Mouse (Mus musculus) heart, postnatal 4 days (tissue): ENCODE measurements around the gene Hbq1a. TPM values are rescaled to one million over a fixed set of nuclear protein-coding genes. Genes with fewer than 3 reads are reported as not detected.
"Not testable (repeated sequence)": the region's sequence is repeated elsewhere in the genome, so short reads cannot be mapped to it uniquely, and the experiment has no call there.

Experiments
- DNase-seq: peaks from one replicate; pipeline ENCODE4 v3.0.0; 2021
- total RNA-seq, 2 experiments: library from RNA; stranded (reverse); gene quantifications; 2 replicates each; pipeline ENCODE4 v1.2.3; 2021

Hbq1a gene
- total RNA-seq, 2 experiments from 2014 or later = 0.77 TPM; not detected in 1

GRCm38 (mm10) chr11:32285031-32285775, 14.7 kb upstream of the Hbq1a start:
- DNase-seq = no peak

GRCm38 (mm10) chr11:32285887-32286286, 14.0 kb upstream of the Hbq1a start:
- DNase-seq = not testable (repeated sequence)

- DNase-seq = peak; percentile 83
These were observed 13.0 kb upstream of the Hbq1a start, which contains the start of gene Hbq1b for GRCm38 (mm10) chr11:32286695-32287492. Gene Hbq1b, plus strand, starts transcription at chr11:32286965.

DNA sequence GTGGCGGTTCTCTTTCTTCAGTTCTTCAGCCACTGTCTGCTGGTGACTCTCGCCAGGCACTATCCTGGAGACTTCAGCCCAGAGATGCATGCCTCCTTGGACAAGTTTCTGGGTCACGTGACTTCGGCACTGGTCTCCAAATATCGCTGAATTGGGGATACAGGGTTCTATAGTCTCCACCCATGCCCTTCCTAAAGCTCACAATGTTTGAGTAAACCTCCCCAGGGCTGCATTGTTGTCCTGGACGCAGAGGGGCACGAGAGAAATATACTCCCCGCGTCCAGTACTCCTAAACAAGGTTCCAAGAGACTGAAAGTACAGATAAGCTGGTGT, 12.4 kb upstream of the Hbq1a start:
- no peak for DNase-seq

- not testable (repeated sequence) for DNase-seq
These were observed 7.0 kb upstream of the Hbq1a start for GRCm38 (mm10) chr11:32292819-32293218.

GRCm38 (mm10) chr11:32293479-32293878, 6.4 kb upstream of the Hbq1a start:
- not testable (repeated sequence) for DNase-seq

GRCm38 (mm10) chr11:32296203-32296602, 3.7 kb upstream of the Hbq1a start, which contains the start of gene Hba-a2:
Gene Hba-a2, plus strand, starts transcription at chr11:32296489.
- not testable (repeated sequence) for DNase-seq

- not testable (repeated sequence) for DNase-seq
These were observed 2.5 kb upstream of the Hbq1a start for GRCm38 (mm10) chr11:32297417-32297816.

GRCm38 (mm10) chr11:32297866-32298531, 1.9 kb upstream of the Hbq1a start:
- DNase-seq = no peak

DNA sequence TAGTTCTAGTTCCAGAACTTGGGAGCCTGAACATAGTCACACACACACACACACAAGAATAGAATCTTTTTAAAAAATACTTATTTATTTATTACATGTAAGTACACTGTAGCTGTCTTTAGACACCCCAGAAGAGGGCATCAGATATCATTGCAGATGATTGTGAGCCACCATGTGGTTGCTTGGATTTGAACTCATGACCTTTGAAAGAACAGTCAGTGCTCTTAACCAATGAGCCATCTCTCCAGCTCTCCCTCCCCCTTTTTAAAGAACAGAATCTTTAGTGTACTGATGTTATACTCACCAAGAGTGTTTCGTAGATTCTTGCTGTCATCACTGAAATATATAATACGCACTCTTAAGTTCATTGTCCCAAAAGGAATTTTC, 1.3 kb upstream of the Hbq1a start:
- no peak for DNase-seq

DNA sequence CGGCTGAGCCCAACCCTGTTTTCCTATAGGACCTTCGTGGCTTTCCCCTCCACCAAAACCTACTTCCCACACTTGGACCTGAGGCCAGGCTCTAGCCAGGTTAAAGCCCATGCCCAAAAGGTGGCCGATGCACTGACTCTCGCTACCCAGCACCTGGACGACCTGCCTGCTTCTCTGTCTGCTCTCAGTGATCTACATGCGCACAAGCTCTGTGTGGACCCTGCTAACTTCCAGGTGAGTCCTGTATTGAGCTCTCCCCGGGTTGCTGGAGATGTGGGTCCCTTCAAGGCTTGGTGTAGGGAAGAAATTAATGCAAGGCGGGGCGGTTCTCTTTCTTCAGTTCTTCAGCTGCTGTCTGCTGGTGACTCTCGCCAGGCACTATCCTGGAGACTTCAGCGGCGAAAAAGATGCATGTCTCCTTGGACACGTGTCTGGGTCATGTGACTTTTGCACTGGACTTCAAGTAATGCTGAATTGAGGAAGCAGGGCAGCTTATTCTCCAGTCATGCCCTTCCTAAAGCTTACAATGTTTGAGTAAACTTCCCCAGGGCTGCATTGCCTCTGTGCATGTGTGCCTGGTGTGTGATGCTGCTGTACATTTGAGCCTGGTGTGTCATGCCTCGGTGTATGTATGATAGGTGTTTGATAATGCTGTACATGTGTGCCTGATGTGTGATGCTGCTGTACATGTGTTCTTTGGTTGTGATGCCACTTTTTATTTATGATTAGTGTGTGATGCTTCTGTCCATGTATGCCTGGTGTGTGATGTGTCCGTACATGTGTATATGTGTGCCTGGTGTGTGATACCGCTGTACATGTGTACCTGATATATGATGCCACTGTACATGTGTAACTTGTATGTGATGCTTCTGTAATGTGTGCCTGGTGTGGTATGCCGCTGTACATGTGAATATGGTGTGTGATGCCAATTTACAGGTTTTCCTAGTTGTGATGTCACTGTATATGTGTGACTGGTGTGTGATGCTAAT, 704 bp downstream of the Hbq1a start:
- DNase-seq = no peak

DNA sequence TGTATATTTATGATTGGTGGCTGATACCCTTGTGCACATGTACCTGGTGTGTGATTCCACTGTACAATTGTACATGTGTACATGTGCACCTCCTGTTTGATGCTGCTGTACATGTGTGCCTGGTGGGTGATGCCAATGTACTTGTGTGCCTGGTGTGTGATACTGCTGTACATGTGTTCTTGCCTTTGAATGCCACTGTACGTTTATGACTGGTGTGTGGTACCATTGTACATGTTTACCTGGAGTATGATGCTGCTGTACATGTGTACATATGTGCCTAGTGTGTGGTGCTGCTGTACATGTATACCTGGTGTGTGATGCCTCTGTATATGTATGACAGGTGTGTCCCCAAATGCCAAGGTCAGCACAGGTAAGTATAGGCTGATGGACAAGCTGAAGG, 1.6 kb downstream of the Hbq1a start:
- no peak for DNase-seq

DNA sequence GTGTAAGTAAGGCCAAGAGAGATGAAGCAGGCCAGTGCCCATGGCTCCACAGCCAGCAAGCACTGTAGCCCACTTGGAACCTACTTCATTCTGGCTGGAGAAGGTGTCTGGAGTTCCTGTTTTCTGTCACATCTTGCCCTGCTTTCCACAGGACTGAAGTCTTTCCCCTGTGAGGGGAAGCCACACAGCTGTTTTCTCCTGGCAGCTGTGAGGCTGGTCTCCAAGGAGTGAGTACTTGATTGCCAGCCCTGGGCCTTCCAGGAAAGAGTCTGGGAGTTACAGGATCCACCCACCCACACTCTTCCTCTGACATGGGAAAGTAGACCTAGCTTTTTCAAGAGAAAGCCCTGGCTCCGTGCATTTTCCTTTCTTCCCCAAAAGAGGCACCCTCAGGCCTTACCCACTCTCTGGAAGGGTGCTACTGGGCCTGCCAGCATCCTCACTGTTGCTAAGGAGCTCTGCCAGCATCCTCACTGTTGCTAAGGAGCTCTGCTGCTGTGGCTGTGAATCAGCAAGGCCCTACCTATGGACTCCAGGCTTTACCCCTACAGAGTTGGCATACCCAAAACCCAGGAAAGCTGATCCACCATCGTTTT, 3.1 kb downstream of the Hbq1a start:
- DNase-seq = peak; percentile 43

DNA sequence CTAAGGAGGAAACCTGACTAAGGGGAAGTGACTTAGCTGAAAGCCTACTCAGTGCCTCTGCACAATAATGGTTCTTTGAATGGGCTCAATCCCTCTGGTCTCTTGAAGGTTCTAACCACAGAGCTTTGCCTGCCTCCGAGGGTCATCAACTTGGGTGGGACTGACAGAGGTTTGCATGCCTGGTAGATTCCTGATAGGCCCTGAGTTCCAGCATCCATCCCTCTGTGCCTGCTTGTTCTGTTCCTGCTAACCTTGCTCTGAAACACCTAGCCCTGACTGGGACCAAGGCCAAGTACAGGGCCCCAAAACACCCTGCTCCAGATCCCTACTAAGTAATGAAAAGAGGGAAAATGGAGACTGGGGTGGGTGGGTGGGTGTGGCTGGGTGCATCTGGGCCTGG, 3.6 kb downstream of the Hbq1a start:
- DNase-seq = no peak

DNA sequence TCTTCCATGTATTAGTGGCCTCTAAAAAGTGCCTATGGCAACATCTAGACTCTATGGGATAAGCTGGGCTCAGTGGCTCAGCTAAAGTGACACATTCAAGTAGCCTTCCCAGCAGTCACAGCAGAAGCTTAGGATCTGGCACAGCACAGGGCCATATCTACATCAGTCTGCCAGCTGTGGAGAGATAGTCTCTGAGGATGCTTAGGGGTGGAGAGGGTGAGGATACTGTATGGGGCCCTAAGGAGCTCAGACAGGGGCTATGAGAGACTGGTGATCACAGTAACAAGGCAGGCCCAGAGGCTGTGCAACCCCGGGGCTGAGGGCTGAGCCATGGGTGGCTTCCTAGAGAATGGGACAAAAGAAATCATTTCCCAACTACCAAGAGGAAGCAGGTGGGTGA, 7.1 kb downstream of the Hbq1a start:
- no peak for DNase-seq

- DNase-seq = no peak
These were observed 9.6 kb downstream of the Hbq1a start for GRCm38 (mm10) chr11:32309446-32309845.

GRCm38 (mm10) chr11:32309928-32310327, 10.1 kb downstream of the Hbq1a start:
- DNase-seq = no peak

DNA sequence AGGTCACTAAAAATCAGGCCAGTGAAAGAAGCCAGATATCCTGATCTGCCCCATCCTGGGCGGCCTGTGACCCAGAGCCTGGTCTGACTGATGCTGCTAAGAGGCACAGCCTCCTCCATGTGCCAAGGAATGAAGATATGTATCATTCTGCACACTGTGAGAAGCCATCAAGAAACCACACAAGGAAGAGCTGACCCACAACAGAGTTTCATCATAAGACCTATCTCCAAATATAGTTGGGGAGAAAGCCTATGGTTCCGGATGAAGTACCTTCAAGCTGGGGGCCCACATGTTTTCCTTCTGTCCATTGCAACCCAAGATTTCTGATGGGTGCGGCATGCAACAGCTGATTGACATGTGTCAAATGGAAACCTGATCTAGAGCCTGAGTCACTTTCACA, 16.1 kb downstream of the Hbq1a start:
- no peak for DNase-seq

DNA sequence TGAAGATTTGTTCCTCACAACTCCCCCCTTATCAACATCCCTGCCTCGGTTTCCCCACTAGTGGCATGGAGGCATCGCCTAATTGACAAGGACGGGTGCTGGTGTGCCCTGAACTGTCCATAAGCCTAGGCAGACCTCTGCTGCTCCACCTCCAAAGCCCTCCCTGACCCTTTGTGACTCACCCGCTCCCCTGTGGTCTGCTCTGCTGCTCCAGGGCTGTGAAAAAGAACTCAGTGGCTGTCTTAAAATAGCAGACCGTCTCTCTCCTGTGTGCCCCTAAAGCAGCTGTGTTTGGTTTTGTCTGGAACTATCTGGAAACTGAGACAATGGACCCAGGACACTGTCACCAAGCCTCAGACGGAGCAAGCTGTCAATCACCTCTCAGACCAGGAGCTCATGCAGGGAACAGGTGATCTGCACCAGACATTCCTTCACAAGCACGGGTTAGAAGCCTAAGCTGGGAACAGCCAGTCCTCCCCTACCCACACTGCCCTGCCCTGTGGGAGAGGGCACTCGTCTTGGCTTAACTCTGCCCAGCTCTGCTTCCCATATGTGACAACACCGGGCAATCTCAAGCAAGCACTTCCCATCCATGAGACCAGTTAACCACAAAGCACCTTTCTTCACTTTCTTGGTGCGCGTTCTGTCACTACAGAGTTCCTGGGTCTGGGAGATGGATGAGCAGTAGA, 20.8 kb downstream of the Hbq1a start:
- no peak for DNase-seq

DNA sequence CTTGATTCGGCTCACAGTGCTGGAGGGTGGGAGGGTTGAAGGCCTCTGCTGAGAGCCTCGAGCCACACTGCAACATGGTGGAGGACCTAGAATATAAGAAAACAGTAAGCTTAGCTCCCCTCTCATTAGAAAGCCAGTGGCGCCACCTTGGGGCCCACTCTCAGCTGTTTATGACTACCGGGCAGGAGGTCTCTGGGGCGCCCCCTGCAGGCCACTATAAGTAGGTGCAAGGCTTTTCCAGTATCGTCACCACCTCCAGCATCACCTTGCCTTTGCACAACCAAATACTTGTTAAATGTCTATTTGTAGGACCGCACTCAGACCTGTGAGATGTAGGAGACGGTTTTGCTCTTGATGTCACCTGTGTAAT, 21.3 kb downstream of the Hbq1a start:
- peak; percentile 78 for DNase-seq

GRCm38 (mm10) chr11:32324609-32325008, 24.7 kb downstream of the Hbq1a start:
- DNase-seq = peak; percentile 92
